Mouse (Mus musculus) liver, embryonic 12.5 days (tissue): ENCODE measurements around the gene Zbtb16. TPM values are rescaled to one million over a fixed set of nuclear protein-coding genes. Genes with fewer than 3 reads are reported as not detected.
A peak's percentile ranks its signal among the peaks of the same experiment; 100 is the strongest.

ENCODE experiments used
- ATAC-seq: fragments of 200-750 bp; cut with Nextera tagmentation; 2 replicates; pipeline ENCODE4 v1.8.0; 2017; ENCODE audit warnings: moderate number of reproducible peaks, mild to moderate bottlenecking, moderate library complexity
- H3K27ac ChIP-seq: fragments of 300-500 bp; sonication (generic); 2 replicates; pipeline ENCODE4 v1.5.1; 2016; ENCODE audit warnings: mild to moderate bottlenecking
- H3K27me3 ChIP-seq: fragments of 300-500 bp; sonication (generic); replicated peaks from 2 replicates; pipeline ENCODE4 v1.6.1; 2016; ENCODE audit warnings: mild to moderate bottlenecking, moderate library complexity
- H3K36me3 ChIP-seq: fragments of 300-500 bp; sonication (generic); 2 replicates; pipeline ENCODE4 v1.6.1; 2016; ENCODE audit warnings: mild to moderate bottlenecking, moderate library complexity
- H3K4me1 ChIP-seq: fragments of 300-500 bp; sonication (generic); 2 replicates; pipeline ENCODE4 v1.6.1; 2016
- H3K4me2 ChIP-seq: fragments of 300-500 bp; sonication (generic); 2 replicates; pipeline ENCODE4 v1.6.1; 2016; ENCODE audit warnings: mild to moderate bottlenecking, moderate library complexity
- H3K4me3 ChIP-seq: fragments of 300-500 bp; sonication (generic); 2 replicates; pipeline ENCODE4 v1.5.1; 2016; ENCODE audit warnings: mild to moderate bottlenecking, moderate library complexity
- H3K9ac ChIP-seq: fragments of 300-500 bp; sonication (generic); 2 replicates; pipeline ENCODE4 v1.6.1; 2016; ENCODE audit warnings: mild to moderate bottlenecking, moderate library complexity
- H3K9me3 ChIP-seq: fragments of 300-500 bp; sonication (generic); replicated peaks from 2 replicates; pipeline ENCODE4 v1.6.1; 2016; ENCODE audit warnings: mild to moderate bottlenecking, moderate library complexity
- whole genome bisulfite sequencing: fragments of 180-500 bp; shearing (Covaris S2); methylation state at CpG from one replicate; pipeline ENCODE4 v1.1.7; 2016; ENCODE audit not compliant: insufficient replicate concordance; 5-methylcytosine and 5-hydroxymethylcytosine counted together
- polyA plus RNA-seq: library from polyadenylated mRNA; unstranded; fragments of >200 nt; fragmentation: Nextera tagmentation; extraction: Ambion mirVana; gene quantifications from 2 replicates; pipeline ENCODE4 v1.2.1, GENCODE M21; 2016

Gene Zbtb16
- polyA plus RNA-seq, 1 experiment from 2014 or later = 1.6 TPM

DNA sequence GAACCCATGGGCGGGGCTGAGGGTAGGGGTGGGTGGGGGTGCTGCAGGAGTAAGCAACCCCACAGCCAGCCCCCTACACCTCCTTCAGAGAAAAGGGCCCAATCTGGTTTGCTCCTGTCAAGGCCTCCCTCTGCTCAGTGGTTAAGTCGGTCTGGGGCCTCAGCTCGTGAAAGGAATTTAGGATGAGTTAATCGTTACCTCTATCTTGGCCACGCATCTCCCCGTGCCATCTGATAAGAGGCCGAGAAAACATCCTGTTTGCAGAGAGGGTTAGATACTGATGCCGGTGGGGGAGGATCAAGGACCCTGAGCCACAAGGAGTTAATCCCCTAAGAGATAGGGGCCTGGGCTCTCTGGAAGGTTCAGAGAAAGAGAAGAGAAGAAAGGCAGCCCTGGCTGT is 40.9 kb downstream of the Zbtb16 start:
- Histone ChIP-seq H3K4me2 (peak overlapping the region; percentile 14), H3K27me3 (peaks cover 44% of the 10 kb centered on the region), H3K9ac (no peak overlapping the region), H3K27ac (no peak overlapping the region), H3K4me1 (peaks cover 39% of the 10 kb centered on the region), H3K9me3 (no peaks in the 10 kb centered on the region), H3K36me3 (no peaks in the 10 kb centered on the region), H3K4me3 (no peak overlapping the region)
- peak; percentile 42; the same call in 1 of the 2 replicates for ATAC-seq
- WGBS = 10% methylated on average over 8 of the region's 8 CpGs

- Histone ChIP-seq H3K36me3 (no peaks in the 10 kb centered on the region), H3K27ac (no peak overlapping the region), H3K4me2 (peak overlapping the region; percentile 14; the same call in 1 of the 2 replicates), H3K9ac (no peak overlapping the region), H3K27me3 (peaks cover 46% of the 10 kb centered on the region), H3K9me3 (no peaks in the 10 kb centered on the region), H3K4me1 (peaks cover 37% of the 10 kb centered on the region), H3K4me3 (no peak overlapping the region)
- WGBS = 36% methylated on average over 2 of the region's 2 CpGs
- ATAC-seq = no peak
These were observed 41.6 kb downstream of the Zbtb16 start for GRCm38 (mm10) chr9:48794463-48794862.

- Histone ChIP-seq H3K4me3 (no peak overlapping the region), H3K4me1 (peaks cover 37% of the 10 kb centered on the region), H3K36me3 (no peaks in the 10 kb centered on the region), H3K4me2 (no peak overlapping the region), H3K27ac (no peak overlapping the region), H3K9me3 (no peaks in the 10 kb centered on the region), H3K9ac (no peak overlapping the region), H3K27me3 (peaks cover 47% of the 10 kb centered on the region)
- ATAC-seq = no peak
- WGBS = 38% methylated on average over 4 of the region's 4 CpGs
These were observed 42.3 kb downstream of the Zbtb16 start for GRCm38 (mm10) chr9:48793638-48794188.

GRCm38 (mm10) chr9:48790575-48790974 is 45.4 kb downstream of the Zbtb16 start:
- Histone ChIP-seq H3K36me3 (no peaks in the 10 kb centered on the region), H3K4me3 (no peak overlapping the region), H3K4me1 (peaks cover 45% of the 10 kb centered on the region), H3K4me2 (no peak overlapping the region), H3K9me3 (no peaks in the 10 kb centered on the region), H3K9ac (no peak overlapping the region), H3K27ac (no peak overlapping the region), H3K27me3 (peaks cover 25% of the 10 kb centered on the region)
- no peak for ATAC-seq
- 68% methylated on average over 10 of the region's 10 CpGs for WGBS

GRCm38 (mm10) chr9:48787906-48788410 is 48.1 kb downstream of the Zbtb16 start:
- Histone ChIP-seq H3K4me2 (no peak overlapping the region), H3K36me3 (no peaks in the 10 kb centered on the region), H3K27me3 (peaks cover 29% of the 10 kb centered on the region), H3K4me1 (peaks cover 19% of the 10 kb centered on the region), H3K27ac (no peak overlapping the region), H3K4me3 (no peak overlapping the region), H3K9ac (no peak overlapping the region), H3K9me3 (no peaks in the 10 kb centered on the region)
- no peak for ATAC-seq
- 51% methylated on average over 9 of the region's 9 CpGs for WGBS

- 49% methylated on average over 1 of the region's 1 CpGs for WGBS
- peaks cover 13% of the 10 kb centered on the region; the same call in 1 of the 2 replicates for H3K4me1 ChIP-seq
These were observed 48.7 kb downstream of the Zbtb16 start for GRCm38 (mm10) chr9:48787321-48787720.

GRCm38 (mm10) chr9:48786814-48787213 is 49.2 kb downstream of the Zbtb16 start:
- WGBS = 44% methylated on average over 6 of the region's 6 CpGs
- H3K27me3 ChIP-seq = peaks cover 31% of the 10 kb centered on the region
- no peak for ATAC-seq

More at GRCm38 (mm10) chr9:48787321-48787720, 48.7 kb downstream of the Zbtb16 start:
- no peak for ATAC-seq
- Histone ChIP-seq H3K4me2 (peak overlapping the region; percentile 19; the same call in 1 of the 2 replicates), H3K27me3 (peaks cover 31% of the 10 kb centered on the region), H3K27ac (no peak overlapping the region), H3K36me3 (no peaks in the 10 kb centered on the region), H3K9ac (no peak overlapping the region), H3K4me3 (no peak overlapping the region), H3K9me3 (no peaks in the 10 kb centered on the region)

GRCm38 (mm10) chr9:48784937-48785336 is 51.1 kb downstream of the Zbtb16 start:
- Histone ChIP-seq H3K27me3 (peaks cover 44% of the 10 kb centered on the region), H3K4me2 (no peak overlapping the region), H3K9ac (no peak overlapping the region), H3K27ac (no peak overlapping the region), H3K36me3 (no peaks in the 10 kb centered on the region), H3K9me3 (no peaks in the 10 kb centered on the region), H3K4me3 (no peak overlapping the region), H3K4me1 (peaks cover 13% of the 10 kb centered on the region; the same call in 1 of the 2 replicates)
- 51% methylated on average over 6 of the region's 6 CpGs for WGBS
- ATAC-seq = no peak

More at GRCm38 (mm10) chr9:48786814-48787213, 49.2 kb downstream of the Zbtb16 start:
- Histone ChIP-seq H3K9me3 (no peaks in the 10 kb centered on the region), H3K4me2 (peak overlapping the region; percentile 19; the same call in 1 of the 2 replicates), H3K36me3 (no peaks in the 10 kb centered on the region), H3K4me3 (no peak overlapping the region), H3K27ac (no peak overlapping the region), H3K9ac (no peak overlapping the region), H3K4me1 (peaks cover 13% of the 10 kb centered on the region; the same call in 1 of the 2 replicates)

DNA sequence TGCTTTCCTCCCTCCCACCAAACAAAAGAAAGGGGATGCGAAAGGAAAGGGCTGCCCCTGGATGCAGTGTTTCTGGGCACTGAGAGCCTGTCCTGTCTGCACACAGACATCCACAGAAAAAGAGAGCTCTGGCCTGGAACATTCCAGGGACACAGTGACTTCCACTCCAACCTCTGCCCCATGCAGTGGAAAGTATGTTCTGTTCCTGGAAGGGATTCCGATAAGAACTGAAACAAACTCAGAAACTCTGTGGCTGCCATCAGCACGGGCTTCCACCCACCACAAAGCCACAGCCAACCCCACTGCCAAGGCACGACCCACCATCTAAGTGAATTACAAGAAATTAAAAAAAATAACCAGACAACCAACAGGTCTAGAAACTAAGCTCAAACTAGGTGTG is 52.7 kb downstream of the Zbtb16 start:
- no peak overlapping the region for H3K4me3 ChIP-seq
- H3K4me1 ChIP-seq = peaks cover 13% of the 10 kb centered on the region; the same call in 1 of the 2 replicates
- H3K36me3 ChIP-seq = no peaks in the 10 kb centered on the region
- no peak for ATAC-seq
- no peaks in the 10 kb centered on the region for H3K9me3 ChIP-seq
- no peak overlapping the region for H3K27ac ChIP-seq
- 55% methylated on average over 4 of the region's 4 CpGs for WGBS
- no peak overlapping the region for H3K9ac ChIP-seq
- H3K4me2 ChIP-seq = no peak overlapping the region
- H3K27me3 ChIP-seq = peaks cover 44% of the 10 kb centered on the region

- ATAC-seq = no peak
- H3K9me3 ChIP-seq = no peaks in the 10 kb centered on the region
- WGBS = 54% methylated on average over 15 of the region's 15 CpGs
- no peak overlapping the region for H3K27ac ChIP-seq
- no peak overlapping the region for H3K4me2 ChIP-seq
- no peak overlapping the region for H3K9ac ChIP-seq
- no peaks in the 10 kb centered on the region for H3K36me3 ChIP-seq
- no peak overlapping the region for H3K4me3 ChIP-seq
- H3K4me1 ChIP-seq = peaks cover 9% of the 10 kb centered on the region; the same call in 1 of the 2 replicates
- peaks cover 49% of the 10 kb centered on the region for H3K27me3 ChIP-seq
These were observed 53.5 kb downstream of the Zbtb16 start for GRCm38 (mm10) chr9:48782284-48783060.

DNA sequence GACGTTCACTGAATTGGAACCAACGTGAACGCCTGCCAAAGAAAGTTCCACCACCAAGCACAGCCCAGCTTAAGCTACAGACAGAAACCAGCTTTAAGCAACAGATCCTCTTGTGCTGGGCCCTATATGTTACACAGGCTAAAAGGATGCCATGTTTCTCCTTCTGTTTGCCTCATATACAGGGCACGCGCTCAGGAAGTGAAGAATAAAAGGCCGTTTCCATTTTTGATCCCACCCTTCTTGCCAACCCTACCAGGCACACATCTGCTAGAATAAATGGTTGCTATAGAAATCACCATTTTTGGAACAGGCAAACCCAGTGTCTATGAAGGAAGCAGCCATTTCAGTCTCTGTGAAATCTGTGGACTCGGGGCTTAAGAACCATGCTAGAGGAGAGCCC is 59.8 kb downstream of the Zbtb16 start:
- Histone ChIP-seq H3K9me3 (no peaks in the 10 kb centered on the region), H3K36me3 (no peaks in the 10 kb centered on the region), H3K4me1 (no peaks in the 10 kb centered on the region), H3K9ac (no peak overlapping the region), H3K4me2 (no peak overlapping the region), H3K27ac (no peak overlapping the region), H3K4me3 (no peak overlapping the region), H3K27me3 (peaks cover 45% of the 10 kb centered on the region)
- no peak for ATAC-seq
- WGBS = 77% methylated on average over 7 of the region's 7 CpGs

GRCm38 (mm10) chr9:48775561-48775960 is 60.5 kb downstream of the Zbtb16 start:
- no peak for ATAC-seq
- no peaks in the 10 kb centered on the region for H3K36me3 ChIP-seq
- WGBS = 45% methylated on average over 2 of the region's 2 CpGs
- H3K27me3 ChIP-seq = peaks cover 43% of the 10 kb centered on the region
- H3K9me3 ChIP-seq = no peaks in the 10 kb centered on the region
- no peak overlapping the region for H3K9ac ChIP-seq
- no peak overlapping the region for H3K4me2 ChIP-seq
- no peak overlapping the region for H3K4me3 ChIP-seq
- no peaks in the 10 kb centered on the region for H3K4me1 ChIP-seq
- H3K27ac ChIP-seq = no peak overlapping the region
